Mouse (Mus musculus) neutrophil, adult 65 days (primary cell): Measurements from ENCODE around the gene Trip12. TPM values are rescaled to one million over a fixed set of nuclear protein-coding genes. Genes with fewer than 3 reads are reported as not detected.

ENCODE experiments used
- total RNA-seq: library from RNA; stranded (reverse); gene quantifications from 2 replicates; pipeline ENCODE4 v1.2.4, GENCODE M21; 2023

Gene Trip12
- 235 and 283 TPM in 2 replicates for total RNA-seq

DNA sequence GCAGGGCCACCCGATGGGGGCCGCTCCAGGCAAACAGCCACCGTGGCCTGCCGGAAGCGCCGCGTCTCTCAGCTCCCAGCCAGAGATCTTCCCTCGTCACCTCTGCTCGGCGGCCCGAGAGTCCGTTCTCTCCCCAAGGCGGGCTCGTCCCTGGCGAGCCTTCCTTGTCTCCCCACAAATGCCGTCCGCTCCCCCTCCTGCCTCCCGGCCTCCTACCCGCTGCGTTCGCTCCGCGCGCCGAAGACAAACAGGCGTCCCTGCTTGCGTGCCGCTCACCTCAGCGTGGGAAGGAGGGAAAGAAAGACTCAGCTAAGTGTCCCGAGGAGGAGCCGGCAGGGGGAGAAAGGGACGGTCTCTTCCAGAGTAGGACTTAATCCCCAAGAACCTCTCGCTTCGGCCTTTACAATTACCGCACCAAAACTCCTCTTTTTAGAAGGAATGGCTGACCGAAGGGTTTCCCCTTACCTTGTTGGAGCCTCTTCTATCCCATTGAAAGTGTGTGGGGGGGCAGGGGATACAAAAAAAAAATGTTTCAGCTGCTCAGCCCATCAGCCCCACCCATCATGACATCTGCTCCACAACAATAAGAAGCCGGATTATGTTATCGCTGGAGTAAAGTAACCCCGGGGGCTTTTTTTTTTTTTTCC lies at the start of gene Trip12:
Trip12 (minus strand) TSS at position 499 of the 647 bp plus-strand sequence.

DNA sequence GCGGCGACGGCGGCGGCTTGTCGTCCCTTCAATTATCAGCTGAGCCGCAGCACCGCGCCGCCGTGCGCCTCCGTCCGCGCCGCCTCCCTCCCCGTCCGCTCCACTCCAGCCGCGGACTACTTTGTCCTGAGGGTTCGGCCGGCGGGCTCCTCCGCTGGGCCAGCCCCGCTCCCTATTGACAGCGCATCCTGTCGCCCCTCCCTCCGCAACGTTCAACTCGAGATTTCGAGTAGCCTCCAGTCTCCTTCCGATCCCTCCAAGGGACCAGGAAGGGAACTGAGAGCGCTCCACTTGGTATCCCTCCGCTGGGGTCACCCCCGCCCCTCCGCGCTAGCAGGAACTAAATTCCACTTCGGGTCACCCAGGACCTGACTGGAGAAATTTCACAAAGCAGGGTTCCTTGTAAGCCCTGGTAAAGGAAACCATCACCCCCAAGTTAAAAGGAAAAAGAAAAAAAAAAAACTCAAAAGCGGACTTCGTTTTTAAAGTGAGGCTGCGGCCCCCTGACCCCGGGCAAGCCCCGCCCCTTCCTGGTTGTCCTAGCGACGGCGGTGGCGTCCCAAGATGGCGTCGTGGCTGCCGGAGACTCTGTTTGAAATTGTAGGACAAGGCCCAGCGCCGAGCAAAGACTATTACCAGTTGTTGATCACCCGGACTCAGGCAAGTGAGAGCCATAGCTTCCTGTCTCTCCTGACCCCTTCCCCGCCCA lies 853 bp downstream of the Trip12 start, which contains the start of gene Fbxo36:
Fbxo36 (plus strand) TSS at position 533 of the 709 bp plus-strand sequence.

GRCm38 (mm10) chr1:84695517-84696411 lies 144.6 kb downstream of the Trip12 start, which contains the start of gene Dner:
TSS of gene Dner (minus strand) at chr1:84696221.

Other genes with a start within 250 kb of the Trip12 start
- gene Dner, start 144.3 kb downstream of the Trip12 start, total RNA-seq, result 0.20 and 0.38 TPM in 2 replicates
- 0.36 TPM in 1 of 2 replicates, not detected in the other for gene Fbxo36, start 675 bp downstream of the Trip12 start, total RNA-seq
- gene Slc16a14, start 94.6 kb upstream of the Trip12 start, total RNA-seq, result 3.0 and 6.5 TPM in 2 replicates